Mouse (Mus musculus) heart, postnatal 25 days (tissue): ENCODE results near the gene Rpf2. TPM values are rescaled to one million over a fixed set of nuclear protein-coding genes. Genes with fewer than 3 reads are reported as not detected.

Experiments
- DNase-seq: peaks from one replicate; pipeline ENCODE4 v3.0.0; 2022; ENCODE audit warnings: low spot score
- intact Hi-C: fragments of 180-260 bp; cut with DNase I; formaldehyde crosslinking; loops from one replicate; pipeline ENCODE4 v1.15.1; 2025
- total RNA-seq, 2 experiments: library from RNA; stranded (reverse); gene quantifications; 2 replicates each; pipeline ENCODE4 v1.2.3; 2021

Gene Rpf2
- 1 to 10 TPM; 8.7 to 8.8 TPM for total RNA-seq

GRCm38 (mm10) chr10:40246374-40247165 lies at the start of gene Rpf2:
Gene Rpf2 (minus strand): TSS chr10:40247036.
- DNase-seq = peak; percentile 57
- intact Hi-C loops = no loop called here

- DNase-seq = no peak
- intact Hi-C loops = no loop called here
Observed at GRCm38 (mm10) chr10:40292640-40293039, 45.8 kb upstream of the Rpf2 start.

DNA sequence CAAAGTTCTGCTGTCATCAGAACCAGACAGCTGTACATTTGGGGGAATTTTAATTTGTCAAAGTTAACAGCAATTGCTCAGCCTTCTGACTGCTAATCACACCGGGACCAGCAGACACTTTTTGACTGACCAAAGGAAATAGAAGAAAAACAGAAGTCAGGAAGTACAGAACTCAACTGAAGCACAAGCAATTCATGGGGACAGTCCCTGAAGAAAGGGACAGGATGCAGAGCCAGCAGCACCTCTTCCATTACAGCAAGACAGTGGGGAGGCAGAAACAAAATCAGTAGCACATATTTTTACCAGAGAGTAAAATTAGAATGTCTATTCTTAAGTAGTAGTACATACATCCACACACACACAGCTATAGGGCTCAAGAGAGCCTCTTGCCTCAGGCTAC lies 39.9 kb upstream of the Rpf2 start:
- intact Hi-C loops = no loop called here
- DNase-seq = no peak

- intact Hi-C loops = no loop called here
- DNase-seq = no peak
Observed at GRCm38 (mm10) chr10:40285571-40285970, 38.7 kb upstream of the Rpf2 start.

GRCm38 (mm10) chr10:40284997-40285396 lies 38.2 kb upstream of the Rpf2 start:
- no peak for DNase-seq
- intact Hi-C loops = no loop called here

DNA sequence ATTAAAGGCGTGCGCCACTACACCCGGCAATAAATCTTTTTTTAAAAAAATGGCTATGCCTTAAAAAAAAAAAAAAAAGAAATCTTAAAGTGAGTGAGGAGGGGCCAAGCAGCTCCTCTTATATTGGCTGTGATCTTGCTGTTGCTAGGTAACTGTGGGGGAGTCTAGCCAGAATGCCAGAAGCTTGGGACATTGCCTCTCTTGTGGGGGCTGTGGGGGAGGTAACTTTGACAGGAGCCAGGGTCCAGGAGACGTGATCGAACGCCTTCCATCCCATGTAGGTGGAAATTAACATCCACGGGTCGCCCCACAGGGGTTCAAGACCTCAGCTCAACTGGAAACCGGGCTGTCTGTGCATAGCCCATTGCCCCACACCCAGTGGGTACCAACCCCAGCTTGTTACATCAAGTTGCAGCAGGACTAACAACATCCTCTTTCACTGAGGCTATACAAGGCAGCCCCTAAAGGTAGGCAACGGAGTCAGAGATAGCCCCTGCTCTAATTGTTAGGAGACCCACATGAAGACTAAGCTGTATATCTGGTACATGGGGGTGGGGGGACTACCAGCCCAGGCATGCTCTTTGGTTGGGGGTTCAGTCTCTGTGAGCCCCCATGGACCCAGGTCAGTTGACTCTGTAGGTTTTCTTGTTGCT lies 37.5 kb upstream of the Rpf2 start:
- DNase-seq = no peak
- intact Hi-C loops = no loop called here

DNA sequence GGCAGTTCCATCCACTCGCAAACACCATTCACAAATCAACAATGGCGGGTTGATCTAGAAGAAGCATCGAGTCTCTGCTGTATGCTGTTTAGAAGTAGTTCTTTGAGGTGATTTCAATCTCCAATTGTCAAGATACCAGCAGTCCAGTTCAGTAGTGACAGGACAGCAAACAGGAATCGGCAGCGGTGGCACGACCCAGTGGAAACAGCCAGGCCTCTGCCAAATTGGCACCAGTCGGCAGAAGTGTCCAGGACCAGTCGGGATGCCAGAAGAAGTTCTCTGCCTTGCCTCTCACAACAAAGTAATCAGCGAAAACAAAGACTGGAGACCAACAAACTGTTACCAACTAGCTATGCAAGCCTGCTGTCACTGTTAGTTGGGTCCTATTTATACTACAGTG lies 36.8 kb upstream of the Rpf2 start:
- intact Hi-C loops = no loop called here
- DNase-seq = no peak

DNA sequence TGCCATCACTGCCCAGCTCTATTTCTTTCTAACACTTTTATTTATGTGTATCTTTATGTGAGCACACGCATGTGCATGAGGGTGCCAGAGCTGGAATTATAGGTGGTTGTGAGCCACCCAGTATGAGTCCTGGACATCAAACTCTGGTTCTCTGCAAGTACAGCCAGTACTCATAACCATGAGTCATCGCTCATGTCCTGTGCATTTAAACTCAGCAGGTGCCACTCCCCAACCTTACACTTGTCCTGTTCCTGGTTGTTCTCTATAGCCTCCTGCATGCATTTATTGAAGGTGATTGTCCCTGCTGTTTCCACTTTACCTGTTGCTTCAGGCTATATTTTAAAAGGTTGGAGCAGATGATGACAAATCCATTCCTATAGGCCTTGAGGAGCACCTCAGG lies 34.7 kb upstream of the Rpf2 start:
- DNase-seq = no peak
- intact Hi-C loops = no loop called here

- intact Hi-C loops = no loop called here
Observed at GRCm38 (mm10) chr10:40278317-40278716, 31.5 kb upstream of the Rpf2 start.

GRCm38 (mm10) chr10:40275991-40276390 lies 29.2 kb upstream of the Rpf2 start:
- intact Hi-C loops = no loop called here
- no peak for DNase-seq

More at GRCm38 (mm10) chr10:40278317-40278716, 31.5 kb upstream of the Rpf2 start:
- DNase-seq = no peak

- intact Hi-C loops = no loop called here
Observed at GRCm38 (mm10) chr10:40273938-40274337, 27.1 kb upstream of the Rpf2 start.

DNA sequence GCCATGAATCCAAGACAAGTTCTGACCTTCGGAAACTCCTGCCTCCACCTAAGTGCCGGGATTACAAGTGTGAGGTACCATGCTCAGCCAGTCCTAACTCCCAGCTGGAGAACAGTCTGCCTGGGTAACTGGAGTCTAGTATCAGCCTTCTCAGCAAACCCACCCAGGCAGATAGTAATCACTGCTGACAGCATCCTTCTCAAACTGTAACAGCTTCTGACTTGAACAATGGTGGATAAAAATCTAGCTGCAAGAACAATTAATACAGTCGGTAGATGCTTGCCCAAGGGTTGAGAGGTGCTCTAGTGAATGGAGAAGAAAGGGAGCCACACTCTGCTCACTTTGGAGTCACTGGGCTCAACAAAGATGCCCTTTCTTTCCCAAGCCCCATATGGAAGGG lies 24.4 kb upstream of the Rpf2 start:
- no peak for DNase-seq
- intact Hi-C loops = no loop called here

More at GRCm38 (mm10) chr10:40273938-40274337, 27.1 kb upstream of the Rpf2 start:
- no peak for DNase-seq

DNA sequence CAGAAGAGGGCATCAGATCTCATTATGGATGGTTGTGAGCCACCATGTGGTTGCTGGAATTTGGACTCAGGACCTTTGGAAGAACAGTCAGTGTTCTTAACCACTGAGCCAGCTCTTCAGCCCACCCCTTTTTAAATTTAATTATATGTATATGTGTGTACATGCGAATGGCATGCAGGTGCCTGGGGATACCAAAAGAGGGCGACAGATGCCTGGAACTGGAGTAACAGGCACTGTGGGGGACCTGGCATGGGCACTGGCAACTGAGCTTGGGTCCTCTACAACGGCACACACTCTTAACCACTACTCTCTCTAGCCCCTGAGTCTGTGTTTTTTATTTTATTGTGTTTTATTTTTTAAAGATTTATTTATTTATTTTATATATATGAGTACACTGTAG lies 18.1 kb upstream of the Rpf2 start:
- intact Hi-C loops = no loop called here
- no peak for DNase-seq

- intact Hi-C loops = no loop called here
- no peak for DNase-seq
Observed at GRCm38 (mm10) chr10:40263691-40264090, 16.9 kb upstream of the Rpf2 start.

GRCm38 (mm10) chr10:40262200-40262599 lies 15.4 kb upstream of the Rpf2 start:
- no peak for DNase-seq
- intact Hi-C loops = no loop called here

GRCm38 (mm10) chr10:40260305-40260704 lies 13.5 kb upstream of the Rpf2 start:
- intact Hi-C loops = no loop called here

GRCm38 (mm10) chr10:40259542-40259941 lies 12.7 kb upstream of the Rpf2 start:
- no peak for DNase-seq
- intact Hi-C loops = loop anchor here (1.0 to 2.0 kb wide), 4 partner anchors 43 to 266 kb away; partner anchors contain the start of gene Amd1

More at GRCm38 (mm10) chr10:40260305-40260704, 13.5 kb upstream of the Rpf2 start:
- DNase-seq = no peak

DNA sequence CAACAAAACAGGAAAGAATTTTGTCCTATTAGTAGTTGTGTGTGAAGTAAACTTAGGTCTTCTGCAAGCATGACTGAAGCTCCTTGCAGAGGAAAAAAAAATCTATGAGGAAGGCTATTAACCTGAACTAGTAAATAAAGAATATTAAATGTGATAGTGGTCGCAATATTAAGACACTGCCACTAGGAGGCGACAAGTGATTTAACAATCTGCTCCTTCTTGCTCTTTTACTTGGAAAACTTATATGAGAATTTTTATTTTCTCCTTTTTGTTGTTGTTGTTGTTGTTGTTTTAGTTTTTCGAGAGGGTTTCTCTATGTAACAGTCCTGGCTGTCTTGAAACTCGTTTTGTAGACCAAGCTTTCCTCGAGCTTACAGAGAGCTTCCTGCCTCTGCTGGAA lies 12.1 kb upstream of the Rpf2 start:
- intact Hi-C loops = loop anchor here (1.0 to 2.0 kb wide), 4 partner anchors 44 to 266 kb away; partner anchors contain the start of gene Amd1
- DNase-seq = no peak

GRCm38 (mm10) chr10:40258401-40258966 lies 11.6 kb upstream of the Rpf2 start:
- intact Hi-C loops = loop anchor here (2.0 kb wide), 3 partner anchors 44 to 170 kb away; partner anchors contain the start of gene Amd1
- DNase-seq = peak; percentile 15

- DNase-seq = peak; percentile 82
- intact Hi-C loops = loop anchor here (2.0 kb wide), 3 partner anchors 45 to 171 kb away; partner anchors contain the start of gene Amd1
Observed at GRCm38 (mm10) chr10:40257414-40258255, 10.8 kb upstream of the Rpf2 start, which contains the start of gene Gtf3c6. Gene Gtf3c6 (minus strand): TSS chr10:40258108.
